Mouse (Mus musculus): ENCODE results near the gene Bbs2. TPM values are rescaled to one million over a fixed set of nuclear protein-coding genes. Genes with fewer than 3 reads are reported as not detected.

The Bbs2 gene
- polyA plus RNA-seq, 1 experiment = 8.7 TPM

GRCm38 (mm10) chr8:94104146-94104545 is 5.4 kb upstream of the Bbs2 start:
- Histone ChIP-seq H3K4me1 (ENCODE audit: control insufficient read depth, insufficient read depth, low read length) (no peaks in the 10 kb centered on the region), H3K27ac (ENCODE audit: insufficient read depth, low read length) (no peak overlapping the region), H3K4me3 (ENCODE audit: insufficient read depth, low read length) (no peak overlapping the region)
- no peak for TF ChIP-seq POLR2A (IDR thresholded peaks at IDR 0.05; ENCODE audit: low read depth, low read length)
- TF ChIP-seq CTCF (IDR thresholded peaks at IDR 0.05; ENCODE audit: borderline replicate concordance, insufficient read depth, low read length) = no peak

DNA sequence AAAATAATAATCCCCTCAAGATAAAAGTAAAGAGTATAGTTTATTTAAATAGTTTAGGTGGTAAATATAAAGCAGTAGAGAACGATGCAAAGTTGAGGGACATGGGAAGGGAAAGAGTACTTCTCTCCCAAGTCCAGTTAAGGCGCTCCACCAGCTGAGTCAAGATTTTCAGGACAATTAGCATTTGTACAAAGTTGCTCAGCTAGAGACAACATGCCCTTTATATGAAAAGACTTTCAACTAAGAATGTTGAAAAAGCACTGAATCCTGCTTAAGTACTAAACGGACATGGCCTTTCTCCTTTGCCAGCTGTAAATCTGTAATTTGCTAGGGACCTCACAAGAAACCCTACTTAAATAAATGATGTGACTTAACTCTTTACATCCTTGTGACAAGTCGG is 268 bp upstream of the Bbs2 start:
- H3K27ac ChIP-seq (ENCODE audit: insufficient read depth, low read length) = no peak overlapping the region
- H3K4me1 ChIP-seq (ENCODE audit: control insufficient read depth, insufficient read depth, low read length) = no peaks in the 10 kb centered on the region
- TF ChIP-seq POLR2A (IDR thresholded peaks at IDR 0.05; ENCODE audit: low read depth, low read length) = no peak
- TF ChIP-seq CTCF (IDR thresholded peaks at IDR 0.05; ENCODE audit: borderline replicate concordance, insufficient read depth, low read length) = no peak
- H3K4me3 ChIP-seq (ENCODE audit: insufficient read depth, low read length) = no peak overlapping the region

DNA sequence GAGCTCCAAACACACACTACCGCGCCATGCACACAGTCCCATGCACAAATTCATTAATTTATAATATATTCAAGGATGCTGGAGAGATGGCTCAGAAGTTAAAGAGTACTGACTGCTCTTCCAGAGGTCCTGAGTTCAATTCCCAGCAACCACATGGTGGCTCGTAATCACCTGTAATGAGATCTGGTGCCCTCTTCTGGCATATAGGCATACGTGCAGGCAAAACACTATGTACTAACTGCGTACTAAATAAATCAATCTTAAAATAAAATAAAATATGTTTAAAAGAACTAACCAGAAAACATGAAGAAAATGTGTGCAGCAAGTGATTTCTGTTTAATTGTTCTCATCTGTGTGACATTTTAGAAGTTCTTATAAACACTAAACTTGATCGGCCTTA is 4.4 kb downstream of the Bbs2 start:
- H3K4me1 ChIP-seq (ENCODE audit: control insufficient read depth, insufficient read depth, low read length) = peaks cover 4% of the 10 kb centered on the region
- H3K27ac ChIP-seq (ENCODE audit: insufficient read depth, low read length) = no peak overlapping the region
- H3K4me3 ChIP-seq (ENCODE audit: insufficient read depth, low read length) = no peak overlapping the region
- TF ChIP-seq CTCF (IDR thresholded peaks at IDR 0.05; ENCODE audit: borderline replicate concordance, insufficient read depth, low read length) (no peak), POLR2A (IDR thresholded peaks at IDR 0.05; ENCODE audit: low read depth, low read length) (no peak)

GRCm38 (mm10) chr8:94092848-94093247 is 5.9 kb downstream of the Bbs2 start:
- H3K4me1 ChIP-seq (ENCODE audit: control insufficient read depth, insufficient read depth, low read length) = peaks cover 4% of the 10 kb centered on the region
- no peak for TF ChIP-seq CTCF (IDR thresholded peaks at IDR 0.05; ENCODE audit: borderline replicate concordance, insufficient read depth, low read length)
- no peak for TF ChIP-seq POLR2A (IDR thresholded peaks at IDR 0.05; ENCODE audit: low read depth, low read length)

DNA sequence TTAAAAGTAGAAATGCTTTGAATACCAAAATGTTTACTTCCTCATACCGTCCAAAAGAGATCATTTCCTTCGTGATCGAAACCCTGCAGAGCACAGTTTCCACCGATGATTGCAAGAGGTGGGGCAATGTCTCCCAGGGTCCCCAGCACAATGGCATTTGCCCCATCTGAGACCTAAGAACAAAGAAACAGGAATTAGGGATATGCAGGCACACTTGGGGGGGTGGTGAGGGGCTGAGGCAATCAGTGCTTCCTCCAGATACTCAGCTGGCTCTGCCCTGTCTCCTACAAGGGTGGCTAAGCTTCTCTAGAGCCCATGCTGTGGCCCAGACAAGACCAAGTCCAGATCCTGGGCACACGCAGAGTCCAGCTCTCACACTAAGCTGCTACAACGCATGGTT is 9.0 kb downstream of the Bbs2 start:
- Histone ChIP-seq H3K27ac (ENCODE audit: insufficient read depth, low read length) (no peak overlapping the region), H3K4me3 (ENCODE audit: insufficient read depth, low read length) (no peak overlapping the region), H3K4me1 (ENCODE audit: control insufficient read depth, insufficient read depth, low read length) (peaks cover 4% of the 10 kb centered on the region)
- no peak for TF ChIP-seq POLR2A (IDR thresholded peaks at IDR 0.05; ENCODE audit: low read depth, low read length)
- no peak for TF ChIP-seq CTCF (IDR thresholded peaks at IDR 0.05; ENCODE audit: borderline replicate concordance, insufficient read depth, low read length)

More at GRCm38 (mm10) chr8:94092848-94093247, 5.9 kb downstream of the Bbs2 start:
- no peak overlapping the region for H3K4me3 ChIP-seq (ENCODE audit: insufficient read depth, low read length)
- H3K27ac ChIP-seq (ENCODE audit: insufficient read depth, low read length) = no peak overlapping the region

DNA sequence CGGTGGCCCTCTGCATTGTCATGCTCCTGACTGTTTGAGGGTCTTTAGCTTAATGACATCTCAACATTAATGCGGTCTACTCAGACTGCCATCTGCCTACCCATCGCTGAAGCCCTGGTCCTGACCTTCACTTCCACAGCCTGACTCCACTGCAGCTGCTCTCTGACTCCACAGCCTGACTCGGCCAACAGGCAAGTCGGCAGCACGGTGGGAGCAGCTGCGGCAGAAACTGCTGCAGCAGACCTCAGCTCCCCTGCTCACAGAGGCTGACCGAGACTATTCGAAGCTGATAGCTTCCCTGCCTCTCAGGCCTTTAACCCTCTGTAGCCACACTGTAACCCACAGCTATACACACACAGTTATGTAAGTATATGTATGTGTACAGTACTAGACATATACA is 10.8 kb downstream of the Bbs2 start:
- no peak overlapping the region for H3K4me3 ChIP-seq (ENCODE audit: insufficient read depth, low read length)
- no peak overlapping the region for H3K27ac ChIP-seq (ENCODE audit: insufficient read depth, low read length)
- peaks cover 4% of the 10 kb centered on the region for H3K4me1 ChIP-seq (ENCODE audit: control insufficient read depth, insufficient read depth, low read length)
- no peak for TF ChIP-seq POLR2A (IDR thresholded peaks at IDR 0.05; ENCODE audit: low read depth, low read length)
- no peak for TF ChIP-seq CTCF (IDR thresholded peaks at IDR 0.05; ENCODE audit: borderline replicate concordance, insufficient read depth, low read length)

DNA sequence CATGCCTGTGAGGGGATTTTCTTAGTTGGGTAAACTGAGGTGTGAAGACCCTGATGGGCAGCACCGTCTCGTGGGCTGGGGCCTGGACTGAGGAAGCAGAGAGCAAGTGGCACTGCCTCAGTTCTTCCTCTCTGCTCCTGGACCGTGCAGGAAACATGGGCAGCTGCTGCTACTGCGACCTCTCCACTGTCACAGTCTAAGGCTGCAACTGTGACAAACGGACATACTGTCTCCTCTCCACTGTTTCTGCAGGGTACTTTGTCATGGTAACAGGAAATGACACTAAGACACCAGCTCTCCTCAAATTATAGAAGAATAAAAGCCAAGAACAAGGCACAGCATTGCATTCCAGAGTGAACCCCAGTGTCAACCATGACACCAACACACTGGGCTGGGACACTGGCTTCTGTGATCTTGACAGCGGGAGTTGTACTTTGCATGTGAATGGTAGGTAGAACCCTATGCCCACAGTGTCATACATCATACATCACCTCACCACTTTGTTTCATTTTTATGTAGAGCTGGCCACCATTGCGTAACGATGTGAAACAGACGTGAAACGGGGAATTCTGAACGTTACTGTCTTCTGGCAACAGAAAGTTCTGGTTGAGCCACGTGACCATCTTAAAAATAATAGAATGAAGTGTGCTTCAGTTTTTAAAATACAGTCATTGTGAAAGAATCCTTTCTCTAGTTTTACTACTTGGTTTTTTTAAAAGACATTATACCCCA is 22.1 kb downstream of the Bbs2 start:
- Histone ChIP-seq H3K27ac (ENCODE audit: insufficient read depth, low read length) (no peak overlapping the region), H3K4me3 (ENCODE audit: insufficient read depth, low read length) (no peak overlapping the region), H3K4me1 (ENCODE audit: control insufficient read depth, insufficient read depth, low read length) (no peaks in the 10 kb centered on the region)
- TF ChIP-seq POLR2A (IDR thresholded peaks at IDR 0.05; ENCODE audit: low read depth, low read length) = no peak

DNA sequence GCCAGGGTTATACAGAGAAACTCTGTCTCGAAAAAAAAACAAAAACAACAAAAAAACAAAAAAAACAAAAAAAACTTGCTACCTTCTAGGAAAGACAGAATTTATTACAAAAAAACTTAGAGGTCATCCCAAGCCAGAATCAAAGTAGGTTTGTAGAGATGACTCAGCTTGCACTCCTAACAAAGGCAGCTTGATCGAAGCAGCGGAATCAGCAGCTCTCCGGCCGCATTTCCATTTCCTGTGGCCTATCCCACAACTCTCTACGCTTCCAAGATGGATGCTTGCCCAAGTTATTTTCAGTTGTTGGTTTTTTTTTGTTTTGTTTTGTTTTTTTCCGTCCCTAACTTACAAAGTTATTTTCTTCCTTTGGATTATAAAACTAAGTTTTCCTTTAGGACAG is 29.9 kb downstream of the Bbs2 start:
- no peak overlapping the region for H3K27ac ChIP-seq (ENCODE audit: insufficient read depth, low read length)
- no peak overlapping the region for H3K4me3 ChIP-seq (ENCODE audit: insufficient read depth, low read length)
- no peaks in the 10 kb centered on the region for H3K4me1 ChIP-seq (ENCODE audit: control insufficient read depth, insufficient read depth, low read length)
- TF ChIP-seq POLR2A (IDR thresholded peaks at IDR 0.05; ENCODE audit: low read depth, low read length) (no peak), CTCF (IDR thresholded peaks at IDR 0.05; ENCODE audit: borderline replicate concordance, insufficient read depth, low read length) (no peak)

DNA sequence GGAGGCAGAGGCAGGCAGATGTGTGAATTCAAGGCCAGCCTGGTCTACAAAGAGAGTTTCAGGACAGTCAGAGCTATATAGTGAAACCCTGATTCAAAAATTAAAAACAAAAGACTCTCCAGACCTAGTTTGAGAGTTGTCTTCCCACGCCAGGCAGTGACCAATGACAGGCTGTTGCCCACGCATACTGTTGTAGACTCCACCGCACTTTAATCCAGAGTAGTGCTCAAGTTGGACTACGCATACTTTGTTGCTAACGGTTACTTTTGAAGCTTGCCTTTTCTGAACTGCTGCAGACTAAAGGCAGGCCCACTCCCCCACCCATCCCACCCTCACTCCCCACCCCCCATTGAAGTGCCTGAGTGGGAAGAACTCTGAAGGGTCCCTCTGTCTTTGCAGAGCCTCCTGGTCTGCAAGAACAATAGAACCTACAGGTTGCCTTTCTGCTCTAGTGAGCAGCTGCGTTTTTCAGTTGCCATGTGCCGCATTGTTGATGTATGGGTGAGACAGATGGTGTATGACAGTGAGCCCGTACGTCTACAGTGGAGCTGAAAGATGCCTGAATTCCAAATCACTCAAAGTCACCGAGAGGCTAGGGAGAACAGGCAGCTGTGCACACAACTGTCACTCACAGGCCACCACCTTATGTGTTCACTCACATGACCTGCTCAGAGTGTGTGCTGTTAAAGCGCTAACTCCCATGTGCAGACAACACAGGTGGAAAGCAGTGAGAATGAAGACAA is 32.4 kb downstream of the Bbs2 start:
- TF ChIP-seq CTCF (IDR thresholded peaks at IDR 0.05; ENCODE audit: borderline replicate concordance, insufficient read depth, low read length) (no peak), POLR2A (IDR thresholded peaks at IDR 0.05; ENCODE audit: low read depth, low read length) (no peak)
- Histone ChIP-seq H3K4me3 (ENCODE audit: insufficient read depth, low read length) (no peak overlapping the region), H3K4me1 (ENCODE audit: control insufficient read depth, insufficient read depth, low read length) (no peaks in the 10 kb centered on the region), H3K27ac (ENCODE audit: insufficient read depth, low read length) (no peak overlapping the region)

GRCm38 (mm10) chr8:94057157-94057854 is 41.4 kb downstream of the Bbs2 start:
- TF ChIP-seq POLR2A (IDR thresholded peaks at IDR 0.05; ENCODE audit: low read depth, low read length) (no peak), CTCF (IDR thresholded peaks at IDR 0.05; ENCODE audit: borderline replicate concordance, insufficient read depth, low read length) (no peak)
- Histone ChIP-seq H3K27ac (ENCODE audit: insufficient read depth, low read length) (no peak overlapping the region), H3K4me1 (ENCODE audit: control insufficient read depth, insufficient read depth, low read length) (peaks cover 12% of the 10 kb centered on the region), H3K4me3 (ENCODE audit: insufficient read depth, low read length) (no peak overlapping the region)
